Mouse (Mus musculus) thymus, adult 2 months (tissue): Measurements from ENCODE around the gene Catsper2.

Experiments
- CTCF ChIP-seq: fragments of 200-500 bp; IDR thresholded peaks from 2 replicates; pipeline ENCODE4 v1.5.1; 2012; ENCODE audit warnings: mild to moderate bottlenecking, control low read depth, low read length, moderate library complexity, borderline replicate concordance; ENCODE audit not compliant: control insufficient read depth, poor library complexity, insufficient read depth; ENCODE audit errors: extremely low read depth
- POLR2A ChIP-seq: fragments of 200-500 bp; IDR thresholded peaks from 2 replicates; pipeline ENCODE4 v1.6.1; 2012; ENCODE audit warnings: mild to moderate bottlenecking, low read length, control low read depth, moderate library complexity; ENCODE audit not compliant: control insufficient read depth, poor library complexity, insufficient read depth; ENCODE audit errors: extremely low read depth

- TF ChIP-seq POLR2A (no peak), CTCF (no peak)
Observed at GRCm38 (mm10) chr2:121414139-121414685, 620 bp upstream of the Catsper2 start.
